Mouse (Mus musculus) MEL-GATA-1-ER (cell line): Measurements from ENCODE around the gene Zfp990.
"Not testable (repeated sequence)": the region's sequence is repeated elsewhere in the genome, so short reads cannot be mapped to it uniquely, and the experiment has no call there.

Experiments used
- DNase-seq: peaks from one replicate; pipeline ENCODE4 v3.0.0-alpha.2; 2012; ENCODE audit warnings: low read depth; ENCODE audit errors: extremely low read depth

The Zfp990 gene

DNA sequence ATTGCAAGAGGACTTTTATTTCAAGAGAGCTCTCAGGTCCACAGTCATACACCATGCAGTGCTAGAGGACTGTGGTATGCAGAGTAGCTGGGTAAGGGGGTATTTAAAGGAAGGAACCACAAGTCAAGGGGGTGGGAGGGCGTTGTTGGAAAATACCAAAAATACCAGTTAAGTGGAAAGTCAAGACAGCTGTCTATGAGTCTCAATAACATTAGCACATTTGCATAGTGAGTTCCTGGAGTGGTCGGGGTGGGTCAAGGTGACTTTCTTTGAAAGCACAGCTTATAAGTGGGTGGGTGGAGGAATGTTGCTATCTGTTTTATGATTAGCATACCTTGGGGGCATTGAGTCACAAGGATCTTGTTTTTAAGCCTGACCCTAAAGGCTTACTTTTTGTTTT is 75.5 kb downstream of the Zfp990 start:
- DNase-seq, result not testable (repeated sequence)
